Mouse (Mus musculus) embryonic facial prominence, embryonic 15.5 days (tissue): ENCODE data around the gene Gm27021. TPM values are rescaled to one million over a fixed set of nuclear protein-coding genes. Genes with fewer than 3 reads are reported as not detected.

ENCODE experiments used
- ATAC-seq: fragments of 200-750 bp; cut with Nextera tagmentation; 2 replicates; pipeline ENCODE4 v1.8.0; 2017; ENCODE audit warnings: low read depth, moderate TSS enrichment; ENCODE audit not compliant: insufficient number of reproducible peaks, low FRiP score, low TSS enrichment
- H3K27ac ChIP-seq: fragments of 300-500 bp; sonication (generic); replicated peaks from 2 replicates; pipeline ENCODE4 v1.5.1; 2015; ENCODE audit warnings: mild to moderate bottlenecking, inconsistent platforms
- H3K27me3 ChIP-seq: fragments of 300-500 bp; sonication (generic); 2 replicates; pipeline ENCODE4 v1.6.1; 2015; ENCODE audit warnings: inconsistent platforms
- H3K36me3 ChIP-seq: fragments of 300-500 bp; sonication (generic); 2 replicates; pipeline ENCODE4 v1.6.1; 2015; ENCODE audit warnings: mild to moderate bottlenecking, inconsistent platforms
- H3K4me1 ChIP-seq: fragments of 300-500 bp; sonication (generic); 2 replicates; pipeline ENCODE4 v1.6.1; 2015; ENCODE audit warnings: inconsistent platforms
- H3K4me2 ChIP-seq: fragments of 300-500 bp; sonication (generic); replicated peaks from 2 replicates; pipeline ENCODE4 v1.6.1; 2015; ENCODE audit warnings: mild to moderate bottlenecking, inconsistent platforms
- H3K4me3 ChIP-seq: fragments of 300-500 bp; sonication (generic); replicated peaks from 2 replicates; pipeline ENCODE4 v1.5.1; 2015; ENCODE audit warnings: mild to moderate bottlenecking, inconsistent platforms
- H3K9ac ChIP-seq: fragments of 300-500 bp; sonication (generic); 2 replicates; pipeline ENCODE4 v1.6.1; 2015; ENCODE audit warnings: inconsistent platforms
- H3K9me3 ChIP-seq: fragments of 300-500 bp; sonication (generic); replicated peaks from 2 replicates; pipeline ENCODE4 v1.6.1; 2016; ENCODE audit warnings: inconsistent platforms
- WGBS: fragments of 180-500 bp; shearing (Covaris S2); methylation state at CpG from one replicate; pipeline ENCODE4 v1.1.7; 2015; 5-methylcytosine and 5-hydroxymethylcytosine counted together
- polyA plus RNA-seq: library from polyadenylated mRNA; unstranded; fragments of >200 nt; fragmentation: Nextera tagmentation; extraction: Ambion mirVana; gene quantifications from 2 replicates; pipeline ENCODE4 v1.2.1, GENCODE M21; 2015

Gm27021 gene
- 0.67 and 6.2 TPM in 2 replicates for polyA plus RNA-seq

- Histone ChIP-seq H3K9me3 (no peaks in the 10 kb centered on the region), H3K4me3 (peak within 1 kb of the TSS; percentile 99), H3K27ac (peak within 1 kb of the TSS; percentile 92), H3K4me2 (peak within 1 kb of the TSS; percentile 85), H3K27me3 (no peaks in the 10 kb centered on the region), H3K9ac (peak within 1 kb of the TSS; percentile 98), H3K4me1 (peaks cover 50% of the 10 kb centered on the region), H3K36me3 (peaks cover 28% of the 10 kb centered on the region)
- peak; percentile 95 for ATAC-seq
- under 1% methylated on average over 103 of the region's 105 CpGs for WGBS
Observed at GRCm38 (mm10) chr8:120667561-120668373, at the start of gene Gm27021, which contains the start of gene Cox4i1. Gm27021 (minus strand) TSS chr8:120668079. Cox4i1 (plus strand) TSS chr8:120668222.

GRCm38 (mm10) chr8:120715996-120716680 is 48.3 kb upstream of the Gm27021 start:
- H3K9me3 ChIP-seq, result no peaks in the 10 kb centered on the region
- H3K36me3 ChIP-seq, result no peaks in the 10 kb centered on the region
- no peak overlapping the region for H3K9ac ChIP-seq
- WGBS, result 75% methylated on average over 15 of the region's 15 CpGs
- H3K4me2 ChIP-seq, result no peak overlapping the region
- H3K27ac ChIP-seq, result no peak overlapping the region
- ATAC-seq, result no peak; the same call in 1 of the 2 replicates
- H3K4me3 ChIP-seq, result no peak overlapping the region
- no peaks in the 10 kb centered on the region for H3K4me1 ChIP-seq
- no peaks in the 10 kb centered on the region for H3K27me3 ChIP-seq

GRCm38 (mm10) chr8:120715200-120715599 is 47.3 kb upstream of the Gm27021 start:
- H3K9ac ChIP-seq, result no peak overlapping the region
- H3K27me3 ChIP-seq, result no peaks in the 10 kb centered on the region
- WGBS, result 71% methylated on average over 6 of the region's 6 CpGs
- no peaks in the 10 kb centered on the region for H3K36me3 ChIP-seq
- H3K4me2 ChIP-seq, result no peak overlapping the region
- no peak overlapping the region for H3K27ac ChIP-seq
- H3K4me1 ChIP-seq, result no peaks in the 10 kb centered on the region
- H3K9me3 ChIP-seq, result no peaks in the 10 kb centered on the region
- H3K4me3 ChIP-seq, result no peak overlapping the region
- 0 out of 2 replicates have a peak, but pooled peaks have one; percentile 19 for ATAC-seq

- WGBS, result 77% methylated on average over 10 of the region's 10 CpGs
- 0 out of 2 replicates have a peak, but pooled peaks cover under 1% of the 10 kb centered on the region for H3K27me3 ChIP-seq
- no peak overlapping the region for H3K9ac ChIP-seq
- no peaks in the 10 kb centered on the region for H3K4me1 ChIP-seq
- no peaks in the 10 kb centered on the region for H3K9me3 ChIP-seq
- H3K27ac ChIP-seq, result no peak overlapping the region
- H3K36me3 ChIP-seq, result no peaks in the 10 kb centered on the region
- no peak for ATAC-seq
- H3K4me3 ChIP-seq, result no peak overlapping the region
- H3K4me2 ChIP-seq, result no peak overlapping the region
Observed at GRCm38 (mm10) chr8:120709176-120709575, 41.3 kb upstream of the Gm27021 start.

GRCm38 (mm10) chr8:120706193-120706592 is 38.3 kb upstream of the Gm27021 start:
- H3K27ac ChIP-seq, result no peak overlapping the region
- H3K4me3 ChIP-seq, result no peak overlapping the region
- 41% methylated on average over 3 of the region's 3 CpGs for WGBS
- H3K4me2 ChIP-seq, result no peak overlapping the region
- ATAC-seq, result no peak
- H3K36me3 ChIP-seq, result no peaks in the 10 kb centered on the region
- H3K4me1 ChIP-seq, result no peaks in the 10 kb centered on the region
- no peak overlapping the region for H3K9ac ChIP-seq
- 0 out of 2 replicates have a peak, but pooled peaks cover 6% of the 10 kb centered on the region for H3K27me3 ChIP-seq
- no peaks in the 10 kb centered on the region for H3K9me3 ChIP-seq

GRCm38 (mm10) chr8:120705163-120705562 is 37.3 kb upstream of the Gm27021 start:
- H3K27me3 ChIP-seq, result 0 out of 2 replicates have a peak, but pooled peaks cover 6% of the 10 kb centered on the region
- H3K4me2 ChIP-seq, result no peak overlapping the region
- no peak overlapping the region for H3K27ac ChIP-seq
- no peaks in the 10 kb centered on the region for H3K4me1 ChIP-seq
- ATAC-seq, result no peak
- no peaks in the 10 kb centered on the region for H3K9me3 ChIP-seq
- H3K4me3 ChIP-seq, result no peak overlapping the region
- H3K9ac ChIP-seq, result no peak overlapping the region
- WGBS, result 83% methylated on average over 15 of the region's 15 CpGs
- H3K36me3 ChIP-seq, result no peaks in the 10 kb centered on the region

- H3K4me2 ChIP-seq, result no peak overlapping the region
- WGBS, result 81% methylated on average over 9 of the region's 9 CpGs
- H3K27me3 ChIP-seq, result 0 out of 2 replicates have a peak, but pooled peaks cover 6% of the 10 kb centered on the region
- no peak for ATAC-seq
- H3K4me3 ChIP-seq, result no peak overlapping the region
- H3K4me1 ChIP-seq, result peaks cover 4% of the 10 kb centered on the region; the same call in 1 of the 2 replicates
- no peak overlapping the region for H3K27ac ChIP-seq
- no peaks in the 10 kb centered on the region for H3K36me3 ChIP-seq
- H3K9ac ChIP-seq, result no peak overlapping the region
- no peaks in the 10 kb centered on the region for H3K9me3 ChIP-seq
Observed at GRCm38 (mm10) chr8:120704203-120704602, 36.3 kb upstream of the Gm27021 start.

GRCm38 (mm10) chr8:120701758-120702465 is 34.0 kb upstream of the Gm27021 start:
- Histone ChIP-seq H3K27ac (no peak overlapping the region), H3K4me3 (no peak overlapping the region), H3K27me3 (0 out of 2 replicates have a peak, but pooled peaks cover 6% of the 10 kb centered on the region), H3K9me3 (no peaks in the 10 kb centered on the region), H3K4me2 (no peak overlapping the region), H3K4me1 (peaks cover 16% of the 10 kb centered on the region; the same call in 1 of the 2 replicates), H3K36me3 (no peaks in the 10 kb centered on the region), H3K9ac (no peak overlapping the region)
- ATAC-seq, result no peak
- WGBS, result 54% methylated on average over 19 of the region's 19 CpGs

GRCm38 (mm10) chr8:120700053-120700452 is 32.2 kb upstream of the Gm27021 start:
- Histone ChIP-seq H3K4me1 (peaks cover 24% of the 10 kb centered on the region; the same call in 1 of the 2 replicates), H3K4me3 (no peak overlapping the region), H3K36me3 (no peaks in the 10 kb centered on the region), H3K27me3 (0 out of 2 replicates have a peak, but pooled peaks cover 6% of the 10 kb centered on the region), H3K9ac (no peak overlapping the region), H3K4me2 (no peak overlapping the region), H3K9me3 (no peaks in the 10 kb centered on the region), H3K27ac (0 out of 2 replicates have a peak overlapping the region, but pooled peaks have one; percentile 14)
- ATAC-seq, result no peak
- 81% methylated on average over 4 of the region's 4 CpGs for WGBS

GRCm38 (mm10) chr8:120699565-120699964 is 31.7 kb upstream of the Gm27021 start:
- H3K9ac ChIP-seq, result no peak overlapping the region
- WGBS, result 70% methylated on average over 2 of the region's 2 CpGs
- no peaks in the 10 kb centered on the region for H3K9me3 ChIP-seq
- no peak overlapping the region for H3K4me2 ChIP-seq
- ATAC-seq, result no peak
- H3K4me1 ChIP-seq, result peaks cover 24% of the 10 kb centered on the region; the same call in 1 of the 2 replicates
- H3K27ac ChIP-seq, result 0 out of 2 replicates have a peak overlapping the region, but pooled peaks have one; percentile 14
- H3K36me3 ChIP-seq, result no peaks in the 10 kb centered on the region
- 0 out of 2 replicates have a peak, but pooled peaks cover 6% of the 10 kb centered on the region for H3K27me3 ChIP-seq
- H3K4me3 ChIP-seq, result no peak overlapping the region
